Mouse (Mus musculus): ENCODE results near the gene Camk2n1. TPM values are rescaled to one million over a fixed set of nuclear protein-coding genes. Genes with fewer than 3 reads are reported as not detected.

Camk2n1 gene
- polyA plus RNA-seq, 1 experiment: 12.1 TPM

- Histone ChIP-seq H3K9me3 (replicated peaks; ENCODE audit: control insufficient read depth, insufficient read depth, low read length, poor library complexity, severe bottlenecking) (no peaks in the 10 kb centered on the region), H3K27ac (ENCODE audit: insufficient read depth, low read length) (peak overlapping the region; percentile 77), H3K4me1 (ENCODE audit: control insufficient read depth, insufficient read depth, low read length) (peaks cover 14% of the 10 kb centered on the region), H3K4me3 (ENCODE audit: low read depth, low read length) (no peak overlapping the region), H3K36me3 (ENCODE audit: control insufficient read depth, insufficient read depth, low read length, poor library complexity, severe bottlenecking) (peaks cover 13% of the 10 kb centered on the region; the same call in 1 of the 2 replicates), H3K27me3 (ENCODE audit: control insufficient read depth, insufficient read depth, low read length, poor library complexity, severe bottlenecking) (no peaks in the 10 kb centered on the region), H3K9ac (ENCODE audit: low read depth, poor library complexity, severe bottlenecking) (no peak overlapping the region)
- no peak for TF ChIP-seq POLR2A (IDR thresholded peaks at IDR 0.05; ENCODE audit: insufficient read depth, low read length)
- peak; percentile 100 for TF ChIP-seq EP300 (IDR thresholded peaks at IDR 0.05; ENCODE audit: insufficient read depth, low read depth, low read length)
These were observed 9.2 kb upstream of the Camk2n1 start for GRCm38 (mm10) chr4:138444941-138445340.

GRCm38 (mm10) chr4:138446981-138447380 is 7.1 kb upstream of the Camk2n1 start:
- Histone ChIP-seq H3K9me3 (replicated peaks; ENCODE audit: control insufficient read depth, insufficient read depth, low read length, poor library complexity, severe bottlenecking) (no peaks in the 10 kb centered on the region), H3K36me3 (ENCODE audit: control insufficient read depth, insufficient read depth, low read length, poor library complexity, severe bottlenecking) (no peaks in the 10 kb centered on the region), H3K4me3 (ENCODE audit: low read depth, low read length) (no peak overlapping the region), H3K27me3 (ENCODE audit: control insufficient read depth, insufficient read depth, low read length, poor library complexity, severe bottlenecking) (no peaks in the 10 kb centered on the region), H3K4me1 (ENCODE audit: control insufficient read depth, insufficient read depth, low read length) (peaks cover 18% of the 10 kb centered on the region), H3K27ac (ENCODE audit: insufficient read depth, low read length) (no peak overlapping the region), H3K9ac (ENCODE audit: low read depth, poor library complexity, severe bottlenecking) (no peak overlapping the region)
- TF ChIP-seq CTCF (IDR thresholded peaks at IDR 0.05; ENCODE audit: low read depth, low read length): no peak
- no peak for TF ChIP-seq POLR2A (IDR thresholded peaks at IDR 0.05; ENCODE audit: insufficient read depth, low read length)
- TF ChIP-seq EP300 (IDR thresholded peaks at IDR 0.05; ENCODE audit: insufficient read depth, low read depth, low read length): no peak

- no peaks in the 10 kb centered on the region for H3K27me3 ChIP-seq (ENCODE audit: control insufficient read depth, insufficient read depth, low read length, poor library complexity, severe bottlenecking)
- TF ChIP-seq EP300 (IDR thresholded peaks at IDR 0.05; ENCODE audit: insufficient read depth, low read depth, low read length) (peak; percentile 77; the same call in 1 of the 2 replicates), CTCF (IDR thresholded peaks at IDR 0.05; ENCODE audit: low read depth, low read length) (peak; percentile 92), POLR2A (IDR thresholded peaks at IDR 0.05; ENCODE audit: insufficient read depth, low read length) (no peak)
- H3K4me3 ChIP-seq (ENCODE audit: low read depth, low read length): no peak overlapping the region
- no peaks in the 10 kb centered on the region for H3K36me3 ChIP-seq (ENCODE audit: control insufficient read depth, insufficient read depth, low read length, poor library complexity, severe bottlenecking)
- no peaks in the 10 kb centered on the region for H3K9me3 ChIP-seq (replicated peaks; ENCODE audit: control insufficient read depth, insufficient read depth, low read length, poor library complexity, severe bottlenecking)
- no peak overlapping the region for H3K27ac ChIP-seq (ENCODE audit: insufficient read depth, low read length)
- H3K9ac ChIP-seq (ENCODE audit: low read depth, poor library complexity, severe bottlenecking): no peak overlapping the region
- H3K4me1 ChIP-seq (ENCODE audit: control insufficient read depth, insufficient read depth, low read length): peaks cover 20% of the 10 kb centered on the region
These were observed 6.7 kb upstream of the Camk2n1 start for GRCm38 (mm10) chr4:138447387-138447786.

- Histone ChIP-seq H3K9ac (ENCODE audit: low read depth, poor library complexity, severe bottlenecking) (peak overlapping the region; percentile 4; the same call in 1 of the 2 replicates), H3K27ac (ENCODE audit: insufficient read depth, low read length) (no peak overlapping the region), H3K36me3 (ENCODE audit: control insufficient read depth, insufficient read depth, low read length, poor library complexity, severe bottlenecking) (no peaks in the 10 kb centered on the region), H3K27me3 (ENCODE audit: control insufficient read depth, insufficient read depth, low read length, poor library complexity, severe bottlenecking) (no peaks in the 10 kb centered on the region), H3K4me1 (ENCODE audit: control insufficient read depth, insufficient read depth, low read length) (peaks cover 20% of the 10 kb centered on the region), H3K9me3 (replicated peaks; ENCODE audit: control insufficient read depth, insufficient read depth, low read length, poor library complexity, severe bottlenecking) (no peaks in the 10 kb centered on the region), H3K4me3 (ENCODE audit: low read depth, low read length) (no peak overlapping the region)
- TF ChIP-seq POLR2A (IDR thresholded peaks at IDR 0.05; ENCODE audit: insufficient read depth, low read length) (no peak), EP300 (IDR thresholded peaks at IDR 0.05; ENCODE audit: insufficient read depth, low read depth, low read length) (0 out of 2 replicates have a peak, but pooled peaks have one; percentile 48)
These were observed 6.1 kb upstream of the Camk2n1 start for GRCm38 (mm10) chr4:138447827-138448602.

GRCm38 (mm10) chr4:138448872-138449615 is 5.1 kb upstream of the Camk2n1 start:
- Histone ChIP-seq H3K4me3 (ENCODE audit: low read depth, low read length) (no peak overlapping the region), H3K36me3 (ENCODE audit: control insufficient read depth, insufficient read depth, low read length, poor library complexity, severe bottlenecking) (no peaks in the 10 kb centered on the region), H3K27me3 (ENCODE audit: control insufficient read depth, insufficient read depth, low read length, poor library complexity, severe bottlenecking) (no peaks in the 10 kb centered on the region), H3K9me3 (replicated peaks; ENCODE audit: control insufficient read depth, insufficient read depth, low read length, poor library complexity, severe bottlenecking) (no peaks in the 10 kb centered on the region), H3K9ac (ENCODE audit: low read depth, poor library complexity, severe bottlenecking) (0 out of 2 replicates have a peak overlapping the region, but pooled peaks have one; percentile 4), H3K27ac (ENCODE audit: insufficient read depth, low read length) (peak overlapping the region; percentile 19), H3K4me1 (ENCODE audit: control insufficient read depth, insufficient read depth, low read length) (peaks cover 20% of the 10 kb centered on the region)
- TF ChIP-seq POLR2A (IDR thresholded peaks at IDR 0.05; ENCODE audit: insufficient read depth, low read length) (no peak), CTCF (IDR thresholded peaks at IDR 0.05; ENCODE audit: low read depth, low read length) (no peak), EP300 (IDR thresholded peaks at IDR 0.05; ENCODE audit: insufficient read depth, low read depth, low read length) (peak; percentile 95)
